Mouse (Mus musculus): ENCODE measurements around the gene Ccnd1.
"Not testable (repeated sequence)": the region's sequence is repeated elsewhere in the genome, so short reads cannot be mapped to it uniquely, and the experiment has no call there.

The Ccnd1 gene

DNA sequence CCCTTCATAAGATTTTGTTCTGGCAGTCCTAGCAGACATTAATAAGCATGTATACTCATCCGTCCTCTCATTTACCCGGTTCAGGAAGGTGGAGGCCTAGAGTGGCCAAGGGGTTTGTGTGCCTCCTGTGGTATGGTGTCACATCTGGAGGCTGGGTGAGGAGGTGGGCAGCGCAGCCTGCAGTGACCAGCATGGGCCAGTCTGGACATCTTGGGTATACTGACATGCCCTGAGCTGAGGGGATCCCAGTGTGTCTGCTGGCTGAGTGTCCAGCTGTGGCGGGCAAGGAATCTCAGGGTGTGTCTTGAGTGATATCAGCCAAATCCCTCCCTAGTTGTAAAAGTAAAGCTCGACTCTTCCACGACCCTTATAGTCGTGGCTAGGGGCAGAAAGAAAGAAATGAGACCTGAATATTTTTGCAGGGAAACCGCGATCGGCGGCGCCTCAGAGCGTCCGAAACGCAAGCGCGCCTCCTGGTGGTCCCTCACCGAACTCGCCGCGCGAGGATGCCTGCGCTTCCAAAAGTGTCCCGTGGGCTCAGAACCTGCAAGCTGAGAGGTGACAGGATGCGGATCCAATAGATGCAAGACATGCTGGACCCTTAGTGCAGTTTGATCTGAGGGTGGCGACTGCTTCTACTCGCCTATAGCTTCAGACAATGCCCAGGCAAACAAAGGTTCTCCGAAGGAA lies 32.9 kb downstream of the Ccnd1 start:
- DNase-seq = peak; percentile 80

DNA sequence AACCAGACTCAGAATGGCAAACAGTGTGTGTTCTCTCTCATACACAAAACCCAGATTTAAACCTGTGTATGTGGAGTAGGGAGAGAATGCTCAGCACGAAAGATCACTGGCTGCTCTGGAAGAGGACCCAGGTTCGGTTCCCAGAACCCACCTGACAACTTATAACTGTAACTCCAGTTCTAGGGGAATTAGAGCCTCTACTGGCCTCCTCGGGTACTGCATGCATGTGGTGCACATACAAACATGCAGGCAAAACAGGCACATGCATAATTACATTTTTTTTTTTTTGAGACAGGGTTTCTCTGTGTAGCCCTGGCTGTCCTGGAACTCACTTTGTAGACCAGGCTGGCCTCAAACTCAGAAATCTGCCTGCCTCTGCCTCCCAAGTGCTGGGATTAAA lies 34.2 kb downstream of the Ccnd1 start:
- not testable (repeated sequence) for DNase-seq

DNA sequence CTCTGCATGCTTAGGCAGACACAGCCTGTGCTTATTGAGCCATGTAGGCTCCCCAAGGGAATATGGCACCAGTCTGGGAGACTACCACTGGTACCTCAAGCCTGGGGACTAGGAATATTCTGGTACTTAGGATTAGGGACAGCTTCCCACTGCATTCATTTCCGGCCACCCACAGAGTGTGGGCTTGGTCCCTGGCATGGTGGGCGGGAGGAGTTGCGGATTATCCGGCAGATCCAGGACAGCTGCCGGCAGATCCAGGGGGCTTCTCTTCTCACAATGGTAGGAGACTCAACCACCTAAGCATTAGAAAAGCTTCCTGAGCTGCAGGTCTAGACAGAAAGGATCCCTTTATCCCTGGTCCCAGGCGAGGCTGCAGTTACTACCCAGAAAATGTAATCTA lies 41.2 kb downstream of the Ccnd1 start:
- no peak for DNase-seq

DNA sequence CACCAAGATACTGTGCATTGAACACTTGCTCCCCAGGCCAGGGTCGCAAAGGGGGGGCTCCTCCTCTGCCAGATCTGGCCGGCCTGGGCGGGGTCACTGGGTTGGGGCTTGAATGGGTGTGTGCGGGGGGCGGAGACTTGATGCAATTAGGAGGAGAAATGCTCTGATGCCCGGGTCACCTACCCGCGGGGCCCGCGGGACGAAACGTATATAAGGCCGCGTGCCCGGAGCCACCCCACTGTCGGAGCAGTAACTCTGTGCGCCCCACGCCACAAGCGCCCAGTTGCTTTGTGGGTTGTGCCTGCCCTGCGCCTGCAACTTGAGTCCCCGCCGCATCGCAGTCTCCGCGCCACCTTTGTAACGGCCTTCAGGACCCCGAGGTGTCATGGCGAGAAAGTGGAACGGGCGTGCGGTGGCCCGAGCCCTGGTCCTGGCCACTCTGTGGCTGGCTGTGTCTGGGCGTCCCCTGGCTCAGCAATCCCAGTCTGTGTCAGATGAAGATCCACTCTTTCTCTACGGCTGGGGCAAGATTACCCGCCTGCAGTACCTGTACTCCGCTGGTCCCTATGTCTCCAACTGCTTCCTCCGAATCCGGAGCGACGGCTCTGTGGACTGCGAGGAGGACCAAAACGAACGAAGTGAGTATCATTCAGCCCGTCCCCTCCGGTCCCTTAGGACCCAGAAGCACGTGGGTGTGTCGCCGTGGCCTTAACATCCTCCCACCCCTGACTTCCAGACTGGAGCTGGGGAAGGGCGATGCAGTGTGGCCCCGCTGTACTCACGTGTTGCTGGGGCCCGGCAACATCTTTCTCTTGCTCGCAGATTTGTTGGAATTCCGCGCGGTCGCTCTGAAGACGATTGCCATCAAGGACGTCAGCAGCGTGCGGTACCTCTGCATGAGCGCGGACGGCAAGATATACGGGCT lies 43.2 kb downstream of the Ccnd1 start, which contains the start of gene Fgf15:
Gene Fgf15 (plus strand): TSS at position 238 of the 925 bp plus-strand sequence.
- peak; percentile 33 for DNase-seq

DNA sequence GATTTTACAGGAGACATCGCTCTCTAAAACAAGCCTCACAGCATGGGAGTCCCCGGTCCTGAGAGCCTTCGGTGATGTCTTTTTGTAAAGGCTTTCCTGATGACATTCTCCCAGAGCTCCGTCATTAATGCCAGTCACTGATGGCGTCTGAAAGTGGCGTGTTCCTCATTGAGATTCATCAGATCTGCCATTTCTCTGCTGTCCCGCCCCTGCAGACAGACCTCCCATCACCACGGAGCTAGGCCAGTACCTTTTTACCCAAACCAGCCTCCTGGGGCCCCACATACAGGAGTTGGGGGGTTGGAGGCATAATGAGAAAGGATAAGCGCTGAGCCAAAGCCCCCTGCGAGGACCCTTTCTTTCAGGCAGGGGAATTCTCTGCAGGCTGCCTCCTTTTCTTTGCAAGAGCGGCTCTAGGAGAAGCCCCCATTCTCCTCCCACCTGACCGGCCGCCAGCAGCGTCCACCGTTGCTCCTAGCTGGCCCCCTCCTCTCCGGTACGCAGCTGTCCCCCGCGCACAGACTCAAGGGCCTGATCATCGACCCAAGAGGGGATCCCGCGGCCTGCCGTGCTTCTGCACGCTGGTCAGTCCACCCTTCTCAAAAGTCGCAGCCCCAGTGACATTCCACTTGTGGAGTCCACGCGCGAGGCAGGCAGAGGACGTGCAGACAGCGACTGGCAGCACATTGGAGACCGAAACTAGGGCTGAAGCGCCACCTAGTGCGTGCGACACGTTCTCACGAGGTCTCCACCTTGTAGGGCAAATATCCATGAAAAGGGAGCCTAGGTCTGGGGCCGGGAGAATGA lies 44.2 kb downstream of the Ccnd1 start:
- DNase-seq = peak; percentile 87

DNA sequence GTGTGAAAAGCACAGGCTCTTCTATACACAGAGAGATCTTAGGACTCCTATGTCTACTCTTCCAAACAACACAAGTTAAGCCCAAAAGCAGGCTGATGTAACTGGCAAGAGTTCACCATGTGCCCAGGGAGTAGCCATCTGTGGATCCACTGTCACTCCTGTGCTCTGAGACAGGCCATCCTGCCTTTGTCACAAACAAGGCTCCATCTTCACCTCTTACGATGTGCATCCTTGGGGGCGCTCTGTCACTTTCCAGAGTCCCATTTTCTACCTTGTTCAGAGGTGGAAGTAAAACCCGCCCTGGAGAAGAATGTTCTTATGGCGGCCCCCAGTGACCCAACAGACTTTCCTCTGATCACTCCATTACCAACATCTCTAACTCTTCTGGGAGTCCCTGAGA lies 45.0 kb downstream of the Ccnd1 start:
- no peak for DNase-seq

DNA sequence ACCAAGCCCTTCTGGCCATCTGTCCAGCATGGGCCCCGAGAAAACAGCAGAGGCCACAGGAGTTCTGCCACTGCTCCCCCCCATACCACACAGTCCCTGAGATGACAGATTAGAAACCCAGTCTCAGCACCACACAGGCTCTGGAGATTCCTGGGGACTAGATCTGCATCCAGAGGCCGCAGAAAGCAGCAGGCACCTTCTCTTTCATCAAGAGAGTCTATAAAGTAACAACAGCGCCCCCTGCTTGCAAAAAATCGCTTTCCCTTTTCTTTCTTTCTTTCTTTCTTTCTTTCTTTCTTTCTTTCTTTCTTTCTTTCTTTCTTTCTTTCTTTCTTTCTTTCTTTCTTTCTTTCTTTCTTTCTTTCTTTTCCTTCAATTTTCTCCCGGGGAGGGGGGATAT lies 45.5 kb downstream of the Ccnd1 start:
- peak; percentile 71 for DNase-seq

DNA sequence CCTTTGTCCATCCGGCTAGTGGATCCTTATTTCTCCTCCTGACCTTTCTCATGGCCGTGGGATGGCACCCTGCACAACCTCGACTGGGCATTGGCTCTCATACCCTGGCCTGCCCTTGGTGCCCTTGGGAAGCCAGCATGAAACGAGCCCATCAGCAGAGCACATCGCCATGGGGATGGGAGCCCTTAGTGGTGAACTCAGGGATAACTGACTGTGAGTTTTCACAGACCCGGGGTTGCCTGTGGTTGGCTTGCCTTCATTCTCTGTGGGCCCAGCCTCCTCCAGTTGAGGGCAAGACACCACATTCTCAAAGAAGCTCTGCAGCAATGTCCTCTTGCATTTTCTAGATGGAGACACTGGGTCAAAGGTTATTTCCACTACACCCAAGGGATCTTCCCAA lies 47.4 kb downstream of the Ccnd1 start:
- no peak for DNase-seq

DNA sequence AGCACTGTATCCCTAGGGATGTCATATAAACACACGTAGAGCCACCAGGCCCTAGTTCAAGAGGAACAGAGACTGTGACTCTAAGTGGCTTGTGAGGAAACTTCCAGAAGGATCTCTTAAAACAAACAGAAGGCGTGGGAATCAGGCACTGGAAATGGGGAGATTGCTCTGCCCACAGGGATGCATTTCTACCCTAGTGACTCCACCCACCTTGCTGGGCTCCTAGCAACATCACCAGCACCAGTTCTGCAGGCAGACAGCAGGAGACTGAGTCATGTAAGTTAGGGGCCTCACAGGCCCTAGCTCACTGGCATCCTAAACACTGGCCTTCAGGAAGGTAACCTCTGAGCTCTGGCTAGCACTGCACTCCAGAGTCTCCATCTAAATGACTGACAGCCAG lies 47.9 kb downstream of the Ccnd1 start:
- no peak for DNase-seq

DNA sequence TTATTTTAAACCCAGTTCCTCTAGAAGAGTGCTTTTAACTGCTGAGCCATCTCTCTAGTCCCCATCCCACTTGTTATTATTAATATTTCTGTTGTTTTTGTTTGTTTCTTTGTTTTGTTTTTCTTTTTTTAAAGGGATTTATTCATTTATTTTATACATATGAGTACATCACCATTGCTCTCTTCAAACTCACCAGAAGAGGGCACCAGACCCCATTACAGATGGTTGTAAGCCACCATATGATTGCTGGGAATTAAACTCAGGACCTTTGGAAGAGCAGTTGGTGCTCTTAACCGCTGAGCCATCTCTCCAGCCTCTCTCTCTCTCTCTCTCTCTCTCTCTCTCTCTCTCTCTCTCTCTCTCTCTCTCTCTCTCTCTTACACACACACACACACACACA lies 49.1 kb downstream of the Ccnd1 start:
- not testable (repeated sequence) for DNase-seq

DNA sequence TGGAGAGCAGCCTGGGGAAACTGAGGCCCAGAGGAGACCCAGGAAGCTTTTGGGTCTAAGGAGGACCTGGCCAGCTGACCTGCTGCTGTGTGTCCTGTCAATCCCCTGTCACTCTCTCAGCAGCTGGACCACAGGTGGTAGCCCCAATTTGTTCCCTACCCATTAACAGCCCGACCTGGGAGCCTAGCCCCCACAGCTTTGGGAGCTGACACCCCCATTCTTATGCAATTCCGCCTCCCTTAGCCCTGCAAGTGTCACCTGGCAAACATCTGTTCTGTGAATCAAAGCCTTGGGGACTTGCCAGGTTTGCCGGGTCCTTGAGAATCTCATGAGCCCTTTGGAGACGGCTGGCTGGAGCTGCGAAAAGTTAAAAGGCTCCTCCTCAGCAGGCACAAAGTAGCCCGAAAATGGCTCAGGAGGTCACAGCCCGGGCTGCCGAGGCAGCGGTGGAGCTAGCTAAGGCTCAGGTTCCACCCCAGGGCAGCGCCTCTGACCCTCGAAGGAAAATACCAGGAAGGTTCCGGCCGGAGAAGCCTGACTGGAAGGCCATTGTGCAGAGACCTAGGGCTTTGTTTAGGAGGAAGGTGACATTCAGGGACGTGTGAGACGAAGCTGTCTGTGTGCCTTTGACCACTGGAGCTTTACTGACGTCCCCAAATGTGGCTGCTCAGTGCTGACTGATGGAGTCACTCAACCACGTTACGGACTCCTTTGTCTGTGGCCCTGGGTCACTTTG lies 51.0 kb downstream of the Ccnd1 start:
- DNase-seq = no peak

DNA sequence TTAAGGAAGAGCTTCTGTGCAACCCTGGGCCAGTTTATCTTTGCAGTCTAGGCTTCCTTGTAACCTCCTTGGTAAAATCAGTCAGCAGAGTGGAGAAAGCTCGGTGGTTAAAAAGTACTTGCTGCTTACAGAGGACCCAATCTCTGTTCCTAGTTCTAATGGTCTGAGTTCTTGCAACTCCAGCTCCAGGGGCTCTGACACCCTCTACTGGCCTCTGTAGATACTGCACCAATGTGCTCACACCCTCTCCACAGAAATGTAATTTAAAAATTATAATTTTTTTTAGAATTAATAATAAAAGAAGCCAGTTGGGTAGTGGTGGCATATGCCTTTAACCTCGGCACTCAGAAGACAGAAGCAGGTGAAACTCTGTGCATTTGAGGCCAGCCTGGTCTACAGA lies 52.1 kb downstream of the Ccnd1 start:
- no peak for DNase-seq

DNA sequence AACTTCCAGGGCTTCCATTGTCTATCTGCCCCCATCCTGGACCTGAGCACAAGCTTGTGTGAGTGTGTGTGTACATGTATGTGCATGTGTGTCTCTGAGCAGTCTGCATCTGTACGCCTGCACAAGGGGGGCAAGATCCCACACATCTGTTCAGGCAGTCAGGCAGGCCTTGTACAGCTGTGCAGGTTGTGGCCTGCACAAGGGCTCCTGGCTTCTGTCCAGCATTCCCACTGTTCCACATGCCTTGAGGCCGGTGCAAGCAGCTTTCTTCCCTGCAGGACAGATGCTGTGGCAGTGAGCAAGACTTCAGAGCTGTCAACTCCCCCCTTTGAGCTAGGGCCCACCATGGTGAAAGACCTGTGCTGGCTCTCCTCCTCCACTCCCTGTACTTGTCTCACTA lies 56.6 kb downstream of the Ccnd1 start:
- DNase-seq = peak; percentile 34
